Comparison of ENCODE assay signal across 11 mouse cellular contexts in the genomic region with DNA sequence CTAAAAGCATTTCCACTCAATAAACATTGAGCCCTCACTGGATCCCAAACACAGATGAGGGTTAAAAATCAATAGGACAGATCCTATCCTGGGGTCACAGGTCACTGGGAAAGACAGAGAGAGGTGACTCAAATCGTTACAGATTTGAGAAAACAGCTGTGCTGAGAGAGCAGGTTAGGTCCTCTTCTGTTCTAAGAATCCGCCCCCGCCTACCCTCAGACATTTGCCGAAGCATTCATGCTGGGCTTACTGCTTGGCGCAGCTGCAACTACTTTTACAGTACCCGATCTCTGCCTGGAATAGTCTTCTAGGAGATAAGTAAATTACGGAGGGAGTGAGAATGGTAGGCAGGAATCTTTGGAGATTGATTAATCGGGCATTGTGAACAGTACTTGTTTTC. TPM values are rescaled to one million over a fixed set of nuclear protein-coding genes. Genes with fewer than 3 reads are reported as not detected.
A peak's percentile ranks its signal among the peaks of the same experiment; 100 is the strongest.
DNase-seq lines count a peak whose midpoint lies in the region; ATAC-seq and TF ChIP-seq lines count a peak whose summit lies in the region.
"Had no signal": no experiment of that assay in that cellular context is flagged by ENCODE, and none has a peak within 500 bp of the region (broad histone marks: within the 10 kb centered on the region; RNA-seq: fewer than 3 reads in every experiment).

No protein-coding gene starts in this region.

- peak; percentile 50 for DNase-seq in embryo, embryonic 11 days
- no peak for DNase-seq in embryo, embryonic 10 days (ENCODE audit: low spot score)
- DNase-seq in midbrain, embryonic 11.5 days (ENCODE audit: low spot score, missing footprints) = no peak
- no peak for DNase-seq in midbrain, postnatal 0 days (ENCODE audit: low spot score)
- DNase-seq in left cerebral cortex, adult 2 months (ENCODE audit: extremely low spot score in 1 of 2, low spot score in 2 of 2) = peak; percentile 55 to 66
- peak; percentile 61 to 64 for DNase-seq in right cerebral cortex, postnatal 10 days (ENCODE audit: low spot score in 2 of 2)
- no peak for DNase-seq in lung, adult 2 months
- no peak for DNase-seq in heart, adult 9 months (ENCODE audit: low spot score in 2 of 2)
- DNase-seq: lung, postnatal 14 days had no signal

- no peak overlapping the region for H3K9ac ChIP-seq in midbrain, embryonic 11.5 days (ENCODE audit: low read length)
- H3K9ac ChIP-seq in midbrain, postnatal 0 days (replicated peaks; ENCODE audit: low read length, poor library complexity, severe bottlenecking) = no peak overlapping the region
- H3K9ac ChIP-seq: heart, embryonic 13.5 days; neural tube, embryonic 13.5 days had no signal

- ATAC-seq in midbrain, embryonic 11.5 days (ENCODE audit: low FRiP score) = 0 out of 2 replicates have a peak, but pooled peaks have one; percentile 40
- no peak for ATAC-seq in midbrain, postnatal 0 days (ENCODE audit: low FRiP score)

- H3K4me2 ChIP-seq in midbrain, embryonic 11.5 days = no peak overlapping the region
- no peak overlapping the region for H3K4me2 ChIP-seq in midbrain, postnatal 0 days (ENCODE audit: low read depth, low read length, poor library complexity, severe bottlenecking)
- H3K4me2 ChIP-seq: heart, embryonic 13.5 days; neural tube, embryonic 13.5 days had no signal

- no peak for TF ChIP-seq POLR2A in lung, adult 2 months (IDR thresholded peaks at IDR 0.05; ENCODE audit: borderline replicate concordance, extremely low read depth, low read depth, low read length)

- TF ChIP-seq CTCF in midbrain, postnatal 0 days (IDR thresholded peaks at IDR 0.05) = no peak
- no peak for TF ChIP-seq CTCF in left cerebral cortex, adult 2 months (IDR thresholded peaks at IDR 0.05)
- TF ChIP-seq CTCF in lung, adult 2 months (IDR thresholded peaks at IDR 0.05; ENCODE audit: insufficient read depth, low read length) = no peak

- H3K4me1 ChIP-seq in midbrain, embryonic 11.5 days (ENCODE audit: control insufficient read depth, insufficient read depth, low read length) = no peaks in the 10 kb centered on the region
- no peaks in the 10 kb centered on the region for H3K4me1 ChIP-seq in midbrain, postnatal 0 days (ENCODE audit: insufficient read depth, low read length)
- peaks cover 22% of the 10 kb centered on the region for H3K4me1 ChIP-seq in lung, adult 2 months (ENCODE audit: control insufficient read depth, insufficient read depth, low read length)

- intact Hi-C loops in left cerebral cortex, adult 2 months (cut with DNase I) = no loop called here

- H3K27ac ChIP-seq in midbrain, embryonic 11.5 days (ENCODE audit: low read depth, low read length) = no peak overlapping the region
- no peak overlapping the region for H3K27ac ChIP-seq in midbrain, postnatal 0 days (ENCODE audit: low read depth, low read length)
- peak overlapping the region; percentile 55 for H3K27ac ChIP-seq in left cerebral cortex, adult 2 months
- H3K27ac ChIP-seq: heart, embryonic 13.5 days; neural tube, embryonic 13.5 days had no signal

- no peaks in the 10 kb centered on the region for H3K27me3 ChIP-seq in midbrain, embryonic 11.5 days (ENCODE audit: control insufficient read depth, insufficient read depth, low read length)
- H3K27me3 ChIP-seq in midbrain, postnatal 0 days (ENCODE audit: insufficient read depth, low read length) = no peaks in the 10 kb centered on the region
- H3K27me3 ChIP-seq: heart, embryonic 13.5 days; neural tube, embryonic 13.5 days had no signal

- no peaks in the 10 kb centered on the region for H3K9me3 ChIP-seq in midbrain, embryonic 11.5 days (ENCODE audit: control insufficient read depth, low read length)
- H3K9me3 ChIP-seq in midbrain, postnatal 0 days (ENCODE audit: low read length) = no peaks in the 10 kb centered on the region
- H3K9me3 ChIP-seq: heart, embryonic 13.5 days; neural tube, embryonic 13.5 days had no signal

- WGBS in midbrain, embryonic 11.5 days = 55% methylated on average over 8 of the region's 8 CpGs
- WGBS in midbrain, postnatal 0 days = 65% methylated on average over 8 of the region's 8 CpGs
- 63% methylated on average over 8 of the region's 8 CpGs for WGBS in lung, adult 2 months

- H3K36me3 ChIP-seq in midbrain, embryonic 11.5 days (ENCODE audit: control insufficient read depth, insufficient read depth, low read length) = no peaks in the 10 kb centered on the region
- H3K36me3 ChIP-seq in midbrain, postnatal 0 days (ENCODE audit: insufficient read depth, low read length) = no peaks in the 10 kb centered on the region
- H3K36me3 ChIP-seq: heart, embryonic 13.5 days; neural tube, embryonic 13.5 days had no signal

- no peak overlapping the region for H3K4me3 ChIP-seq in midbrain, embryonic 11.5 days (ENCODE audit: low read depth, low read length)
- no peak overlapping the region for H3K4me3 ChIP-seq in midbrain, postnatal 0 days (ENCODE audit: low read depth, low read length)
- no peak overlapping the region for H3K4me3 ChIP-seq in left cerebral cortex, adult 2 months
- no peak overlapping the region for H3K4me3 ChIP-seq in lung, adult 2 months (replicated peaks; ENCODE audit: extremely low read depth, low read depth, low read length)
- H3K4me3 ChIP-seq: heart, embryonic 13.5 days; neural tube, embryonic 13.5 days had no signal

RNA-seq across cellular contexts. Expression of a gene that starts 47.9 kb away (rescaled TPM):
- polyA plus RNA-seq in midbrain, embryonic 11.5 days (2014; fragmentation: Nextera tagmentation; extraction: Ambion mirVana) = 76.4 and 88.3 TPM in 2 replicates
- 189 and 224 TPM in 2 replicates for total RNA-seq in midbrain, postnatal 0 days (2014; rRNA removed)
- polyA plus RNA-seq in midbrain, postnatal 0 days (2015; fragmentation: Nextera tagmentation; extraction: Ambion mirVana) = 275 and 299 TPM in 2 replicates
- 100 to 1,000 TPM; 686 to 742 TPM for total RNA-seq in left cerebral cortex, adult 2 months (2021)
- 19.0 and 23.2 TPM in 2 replicates for polyA plus RNA-seq in lung, adult 2 months (2012; rRNA removed)

Comparison
In these comparisons a context has a peak if more than half of its experiments do, and no peak if none do; other contexts are left out.
1. DNase-seq: peak in embryo, embryonic 11 days (single experiment), left cerebral cortex, adult 2 months (2 of 2) and right cerebral cortex, postnatal 10 days (2 of 2); none in embryo, embryonic 10 days (single experiment), midbrain, embryonic 11.5 days (single experiment), midbrain, postnatal 0 days (single experiment), lung, adult 2 months (single experiment) and heart, adult 9 months (0 of 2).